Mouse (Mus musculus) mouse embryonic stem cell (cell line): ENCODE data around the gene Krt9.

ENCODE experiments used
- in situ Hi-C, 2 experiments: fragments of 300-500 bp; cut with MboI; formaldehyde crosslinking; loops; 1 replicate in 1 of 2; 3 replicates in 1 of 2; pipeline ENCODE4 v1.14.3; 2019 to 2020; ENCODE audit warnings: low sequenced_read_pairs in 2 of 2, low pct_unique_long_range_greater_than_20kb in 1 of 2, mixed read lengths in 1 of 2; ENCODE audit not compliant: unreplicated experiment in 1 of 2

The Krt9 gene

DNA sequence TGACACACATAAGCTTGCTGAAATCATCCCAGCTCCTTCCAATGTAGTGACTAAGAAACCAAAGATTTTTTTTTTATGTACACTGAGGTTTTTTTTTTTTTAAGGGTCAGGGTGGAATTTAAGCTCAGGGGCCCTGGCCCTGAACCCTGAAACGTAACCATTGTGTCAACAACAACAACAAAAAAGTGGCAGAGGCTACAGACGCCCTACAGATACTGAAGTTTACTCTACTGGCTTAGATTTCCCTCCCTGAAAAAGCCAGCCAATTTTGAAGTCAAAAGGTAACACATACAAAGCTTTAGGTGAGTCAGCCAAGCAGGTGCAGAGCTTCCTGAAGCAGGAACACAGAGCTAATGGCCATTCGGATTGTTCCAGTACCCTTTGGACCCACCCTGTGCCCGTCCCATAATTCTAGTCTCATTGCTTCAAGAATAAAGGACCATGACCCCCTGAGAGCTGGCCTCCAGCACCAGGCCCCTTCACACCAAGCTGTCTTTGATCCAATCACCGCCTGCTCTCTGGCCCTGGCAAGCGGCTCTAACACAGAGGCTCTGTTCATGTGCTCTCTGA lies 35.1 kb downstream of the Krt9 start:
- in situ Hi-C loops, result no loop called here

DNA sequence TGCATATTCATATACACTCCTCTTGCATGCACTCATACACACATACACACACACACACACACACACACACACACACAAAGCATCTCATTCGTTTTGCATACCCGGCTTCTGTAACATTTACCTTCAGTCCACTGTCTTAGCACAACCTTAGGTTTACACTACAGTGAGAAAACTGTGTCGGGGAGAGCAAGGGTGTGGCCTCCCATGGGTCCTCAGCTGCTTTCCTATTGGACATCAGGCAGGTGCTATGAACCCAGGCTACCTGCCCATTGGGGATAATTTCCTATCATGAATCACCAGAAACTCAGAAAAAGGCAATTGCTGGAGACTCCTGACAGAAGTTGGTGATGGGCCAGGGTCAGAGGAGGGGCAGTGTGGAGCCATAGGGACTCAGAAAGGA lies 35.7 kb downstream of the Krt9 start:
- in situ Hi-C loops, result no loop called here

GRCm38 (mm10) chr11:100155497-100156255 lies 37.4 kb downstream of the Krt9 start:
- in situ Hi-C loops, result no loop called here

DNA sequence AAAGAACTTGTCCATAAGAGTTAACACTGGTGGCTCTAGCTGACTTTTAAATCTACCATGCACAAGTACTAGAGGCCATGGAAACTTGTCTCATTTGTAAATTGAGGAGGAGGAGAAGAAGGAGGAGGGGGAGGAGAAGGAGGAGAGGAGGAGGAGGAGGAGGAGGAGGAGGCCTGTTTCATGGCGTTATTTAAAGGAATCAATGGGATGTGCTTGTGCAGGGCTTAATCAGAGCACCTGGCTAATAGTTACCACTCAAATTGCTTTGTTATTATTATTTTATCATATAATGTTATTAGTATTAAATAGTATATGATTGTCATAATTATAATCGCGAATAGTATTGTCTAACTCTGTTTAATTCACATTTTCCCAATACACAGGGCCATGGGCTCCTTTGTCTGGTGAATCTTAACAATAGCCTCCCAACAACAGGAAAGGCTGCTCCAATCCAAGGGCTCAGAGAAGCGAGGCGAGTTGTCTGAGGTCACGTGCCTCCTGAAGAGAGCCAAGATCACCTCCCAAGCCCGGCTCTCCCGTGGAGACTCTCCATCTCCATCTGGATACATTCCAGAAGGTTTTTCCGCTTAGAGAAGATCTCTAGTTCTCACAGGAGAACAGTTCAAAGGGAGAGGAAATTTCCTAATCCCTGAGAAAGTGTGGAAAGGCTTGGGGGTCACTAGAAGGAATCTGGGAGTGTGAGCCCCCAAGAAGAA lies 44.3 kb downstream of the Krt9 start, which contains the start of gene Krt19:
TSS of gene Krt19 (minus strand) at position 51 of the 716 bp plus-strand sequence.
- in situ Hi-C loops, result no loop called here

DNA sequence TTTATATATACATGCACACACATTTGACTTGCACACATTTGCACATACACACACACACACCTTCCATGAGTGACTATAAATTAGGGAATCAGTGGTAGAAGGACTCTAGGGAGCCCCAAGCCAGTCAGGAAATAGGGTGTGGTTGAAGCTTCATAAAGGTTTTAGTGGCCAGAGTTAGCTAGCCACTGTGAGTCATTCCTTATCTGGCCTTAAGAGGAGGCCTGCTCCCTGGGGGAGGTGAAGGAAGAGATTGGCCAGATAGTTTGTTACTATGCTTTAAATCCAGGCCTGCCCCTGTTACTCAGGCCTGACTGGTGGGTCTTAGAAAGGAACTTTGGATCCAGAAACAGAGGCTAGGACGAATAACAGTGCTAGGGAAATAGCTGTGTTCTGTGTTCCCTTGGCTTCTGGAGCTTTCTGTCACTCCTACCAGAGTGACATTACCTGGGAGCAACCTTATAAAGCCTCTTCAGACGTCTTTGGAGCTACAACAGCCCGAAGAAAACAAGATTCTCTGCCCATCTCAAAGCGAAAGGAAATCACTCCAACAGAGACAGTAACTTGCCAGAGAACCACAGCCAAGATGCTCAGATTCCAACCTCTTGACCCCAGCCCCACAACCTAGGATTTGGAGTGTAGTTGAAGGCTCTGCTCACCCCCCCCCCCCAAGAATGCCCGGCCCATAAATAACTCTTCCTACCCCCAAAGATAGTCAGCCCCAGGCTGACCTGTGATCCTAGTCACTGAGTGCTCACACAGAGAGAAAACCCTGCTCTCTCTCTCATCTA lies 45.3 kb downstream of the Krt9 start:
- in situ Hi-C loops, result no loop called here

- in situ Hi-C loops, result no loop called here
Observed at GRCm38 (mm10) chr11:100145858-100146560, 47.0 kb downstream of the Krt9 start.

- in situ Hi-C loops, result no loop called here
Observed at GRCm38 (mm10) chr11:100145104-100145503, 47.9 kb downstream of the Krt9 start.

DNA sequence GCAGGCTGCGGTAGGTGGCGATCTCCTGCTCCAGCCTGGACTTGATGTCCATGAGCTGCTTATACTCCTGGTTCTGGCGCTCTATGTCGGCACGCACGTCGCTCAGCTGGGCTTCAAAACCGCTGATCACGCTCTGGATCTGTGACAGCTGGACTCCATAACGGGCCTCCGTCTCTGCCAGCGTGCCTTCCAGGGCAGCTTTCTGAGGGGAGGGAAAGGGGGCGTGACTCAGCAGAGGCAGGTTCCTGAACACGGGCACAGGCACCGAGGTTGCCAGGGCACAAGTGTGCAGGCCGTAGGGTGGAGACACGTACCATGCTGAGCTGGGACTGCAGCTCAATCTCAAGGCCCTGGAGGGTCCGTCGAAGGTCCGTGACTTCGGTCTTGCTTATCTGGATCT lies 52.1 kb downstream of the Krt9 start:
- in situ Hi-C loops, result no loop called here

- in situ Hi-C loops, result no loop called here
Observed at GRCm38 (mm10) chr11:100139391-100139790, 53.7 kb downstream of the Krt9 start.

DNA sequence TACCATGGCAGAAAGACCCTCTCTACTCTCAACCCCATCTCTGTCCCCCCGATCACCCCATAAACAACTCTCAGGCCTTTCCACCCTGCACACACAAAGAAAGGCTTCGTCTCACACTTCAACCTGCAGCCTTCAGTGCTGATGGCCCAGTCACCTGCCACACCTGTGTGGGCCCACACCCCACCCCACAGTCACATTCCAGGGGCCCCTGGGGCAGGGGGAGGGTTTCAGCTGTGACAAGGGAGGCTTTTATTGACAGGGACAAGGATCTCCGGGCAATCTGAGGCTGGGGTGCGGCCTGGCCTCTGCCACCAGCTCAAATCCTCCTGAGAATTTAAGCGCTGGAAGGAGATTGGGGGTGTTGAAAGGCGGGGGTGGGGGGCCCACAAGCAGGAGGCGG lies 54.2 kb downstream of the Krt9 start:
- in situ Hi-C loops, result no loop called here

DNA sequence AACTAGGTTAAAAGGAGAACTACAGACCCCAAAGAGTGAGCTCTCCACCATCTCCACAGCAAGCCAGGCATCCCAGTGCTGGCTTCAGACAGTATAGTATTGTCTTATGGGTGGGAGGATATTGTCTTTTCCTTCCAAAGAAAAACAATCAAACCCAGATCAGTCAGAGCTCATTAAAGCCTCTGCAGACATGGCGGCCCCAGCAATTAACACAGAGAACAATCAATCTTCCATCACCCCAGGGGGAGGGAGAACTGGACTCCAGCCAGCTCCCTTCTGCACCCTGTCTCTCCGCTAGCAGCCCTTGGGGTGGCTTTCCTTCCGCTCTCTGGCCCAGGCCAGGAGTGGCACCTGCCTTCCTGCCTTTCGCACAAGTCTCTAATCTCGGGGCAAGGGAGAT lies 55.4 kb downstream of the Krt9 start:
- in situ Hi-C loops, result no loop called here
